Mouse (Mus musculus): ENCODE data around the gene Gm3594.
A peak's percentile ranks its signal among the peaks of the same experiment; 100 is the strongest.
"Not testable (repeated sequence)": the region's sequence is repeated elsewhere in the genome, so short reads cannot be mapped to it uniquely, and the experiment has no call there.

Gm3594 gene

DNA sequence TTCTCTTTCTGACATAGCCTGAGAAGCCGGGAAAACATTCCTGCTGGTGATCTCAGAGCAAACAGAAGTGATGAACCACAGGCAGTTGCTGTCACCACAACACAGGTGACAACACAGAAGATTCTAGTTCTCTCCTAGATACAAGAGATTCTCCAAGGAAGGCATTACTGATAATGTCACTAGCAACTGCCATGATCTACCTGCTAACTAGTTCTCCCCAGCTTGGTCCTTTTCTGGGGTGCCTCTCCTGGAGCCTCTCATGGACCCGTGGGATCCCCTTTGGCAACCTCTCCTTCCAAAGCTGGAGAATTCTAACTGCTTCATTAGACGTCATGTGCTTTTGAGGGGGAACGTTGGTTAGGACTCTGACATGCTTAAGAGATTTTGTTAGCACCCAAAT lies at the start of gene Gm3594:
Gene Gm3594, minus strand, starts transcription at position 101 of the 400 bp plus-strand sequence.
- DNase-seq (ENCODE audit: low spot score in 2 of 2): not testable (repeated sequence)

DNA sequence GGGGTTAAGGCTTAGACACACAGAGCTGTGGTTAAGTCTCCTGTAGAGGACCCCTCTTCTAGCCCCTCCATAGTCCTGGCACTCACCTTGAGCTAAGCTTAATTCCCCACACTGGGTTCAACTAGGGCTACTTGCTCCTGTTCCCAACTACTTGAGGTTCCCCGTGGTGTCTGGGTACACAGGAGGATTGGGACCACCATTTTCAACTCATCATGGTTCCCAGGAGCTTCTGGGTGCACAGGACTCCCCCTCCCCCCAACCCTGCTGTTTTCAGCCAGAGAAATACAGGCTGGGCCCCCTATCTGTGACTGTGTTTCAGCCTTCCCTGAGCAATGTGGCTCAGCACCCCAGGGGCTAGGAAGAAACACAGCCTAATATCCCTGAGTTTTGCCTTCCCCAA lies 41.9 kb upstream of the Gm3594 start:
- not testable (repeated sequence) for DNase-seq (ENCODE audit: low spot score in 2 of 2)

DNA sequence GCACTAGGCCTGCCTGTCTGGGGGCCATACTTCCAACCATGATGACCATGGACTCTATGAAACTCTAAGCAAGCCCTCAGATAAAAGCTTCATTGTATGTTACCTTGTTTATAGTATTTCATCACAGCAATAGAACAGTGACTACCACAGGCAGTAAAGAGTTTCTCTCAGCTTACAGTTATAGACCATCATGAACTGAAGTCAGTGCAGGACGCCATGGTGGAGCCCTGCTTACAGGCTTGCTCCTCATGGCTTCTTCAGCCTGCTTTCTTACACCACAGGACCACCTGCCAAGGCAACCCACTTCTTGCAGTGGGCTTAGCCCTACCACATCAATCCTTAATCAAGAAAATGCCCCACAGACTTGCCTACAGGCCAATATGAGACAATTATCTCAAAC lies 41.1 kb upstream of the Gm3594 start:
- not testable (repeated sequence) for DNase-seq (ENCODE audit: low spot score in 2 of 2)

DNA sequence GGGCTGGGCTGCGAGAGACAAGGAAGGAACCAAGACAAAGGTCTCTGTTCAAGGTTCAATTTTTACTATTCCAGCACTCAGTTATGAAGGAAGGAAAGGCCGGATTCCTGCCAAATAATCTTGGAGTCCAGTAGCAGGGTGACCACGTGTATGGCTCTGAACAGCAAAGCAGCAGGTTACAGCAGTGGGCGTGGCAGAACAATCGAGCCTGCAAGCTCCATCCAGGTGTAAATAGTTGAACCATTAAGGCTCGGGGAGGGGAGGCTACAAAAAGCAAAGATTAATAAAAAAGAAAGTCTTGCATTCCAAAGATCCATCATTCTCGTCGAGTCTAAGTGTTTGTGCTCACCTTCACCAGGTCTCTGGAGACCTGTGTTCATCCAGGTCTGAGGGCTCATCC lies 37.7 kb upstream of the Gm3594 start:
- not testable (repeated sequence) for DNase-seq (ENCODE audit: low spot score in 2 of 2)

DNA sequence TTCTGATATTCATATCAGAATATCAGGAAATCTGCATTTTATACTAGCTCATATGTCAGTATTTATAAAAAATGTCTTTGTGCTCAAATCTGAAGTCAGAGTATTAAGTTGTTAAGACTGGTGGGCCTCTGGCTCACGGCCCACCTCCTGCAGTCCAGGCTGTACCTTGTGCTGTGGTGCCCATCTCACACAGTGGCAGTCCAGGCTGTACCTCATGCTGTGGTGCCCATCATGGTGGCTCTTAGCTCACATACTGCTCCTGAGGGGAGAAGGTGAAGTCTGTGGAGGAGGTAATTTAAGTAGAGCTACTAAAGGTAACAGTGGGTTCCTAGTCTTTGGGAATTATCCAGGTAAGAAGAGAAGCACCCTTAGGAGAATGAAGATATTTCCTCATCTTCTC lies 27.4 kb upstream of the Gm3594 start:
- DNase-seq (ENCODE audit: low spot score in 2 of 2): not testable (repeated sequence)

DNA sequence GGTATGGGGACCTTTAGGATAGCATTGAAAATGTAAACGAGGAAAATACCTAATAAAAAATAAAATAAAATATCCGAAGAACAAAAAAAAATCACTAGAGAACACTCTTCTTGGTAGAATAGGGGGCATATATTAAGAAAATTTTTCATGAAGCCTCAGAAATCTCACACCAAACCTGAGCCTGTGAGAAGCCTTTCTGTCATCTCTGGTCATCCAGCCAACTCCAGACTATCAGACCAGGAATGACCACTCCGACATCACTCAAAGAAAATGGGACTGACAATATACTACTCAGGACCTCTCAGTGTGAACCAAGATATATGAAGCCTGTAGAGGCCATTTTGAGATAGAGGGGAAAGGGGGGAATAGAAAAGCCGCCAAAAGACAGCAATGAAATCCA lies 3.6 kb downstream of the Gm3594 start:
- DNase-seq (ENCODE audit: low spot score in 2 of 2): peak in 1 of 2 experiments; percentile 17

DNA sequence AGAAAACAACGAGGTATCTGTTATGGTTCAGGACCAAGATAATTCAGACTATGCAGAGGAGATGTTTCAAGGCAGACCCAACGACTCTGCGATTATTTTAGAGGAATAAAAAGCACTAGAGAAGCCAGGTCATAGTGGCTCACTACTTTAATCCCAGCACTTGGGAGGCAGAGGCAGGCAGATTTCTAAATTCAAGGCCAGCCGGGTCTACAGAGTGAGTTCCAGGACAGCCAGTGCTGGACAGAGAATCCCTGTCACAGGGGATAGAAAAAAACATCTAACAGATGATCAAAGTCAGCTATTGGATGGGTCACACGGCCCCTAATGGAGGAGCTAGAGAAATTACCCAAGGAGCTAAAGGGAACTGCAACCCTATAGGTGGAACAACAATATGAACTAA lies 4.2 kb downstream of the Gm3594 start:
- peak in 1 of 2 experiments; percentile 20 for DNase-seq (ENCODE audit: low spot score in 2 of 2)

DNA sequence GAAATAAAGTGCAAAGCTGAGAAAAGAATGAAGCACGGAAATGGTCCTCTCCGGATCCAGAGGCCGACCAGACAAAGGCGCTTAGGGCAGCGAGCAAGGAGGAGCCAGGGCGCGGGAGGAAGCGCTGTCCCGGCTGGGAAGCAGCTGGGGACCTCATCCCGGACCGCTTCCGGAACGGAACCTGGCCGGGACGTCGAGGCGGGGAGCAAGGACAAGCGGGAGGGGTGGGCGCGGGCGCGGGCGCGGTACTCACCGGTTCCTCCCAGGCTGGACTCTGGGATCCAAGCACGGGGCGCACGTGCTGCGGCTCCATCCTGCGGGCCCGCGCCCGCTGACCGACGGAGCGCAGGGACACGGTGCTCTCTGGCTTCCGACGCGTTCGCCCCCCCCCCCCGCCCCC lies 17.6 kb downstream of the Gm3594 start:
- DNase-seq (ENCODE audit: low spot score in 2 of 2): peak; percentile 32 to 37

DNA sequence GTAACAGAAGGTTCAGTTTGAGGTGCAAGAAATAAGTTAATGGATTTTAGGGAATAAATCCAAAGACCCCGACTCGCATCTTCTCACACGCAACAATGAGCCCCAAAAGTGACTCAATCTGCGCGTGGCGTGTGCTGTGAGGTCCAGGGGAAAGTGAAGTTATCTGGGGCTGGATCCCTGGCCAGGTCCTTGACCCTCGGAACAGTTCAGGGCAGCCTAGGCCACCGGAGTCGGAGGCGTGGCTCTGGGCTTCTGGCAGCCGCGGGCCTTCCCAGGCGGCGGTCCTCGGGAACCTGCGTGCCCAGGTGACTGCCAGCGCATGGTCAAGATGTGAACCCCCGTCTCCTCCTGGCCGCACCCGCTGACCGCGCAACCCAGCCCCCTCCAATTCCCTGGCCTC lies 18.1 kb downstream of the Gm3594 start:
- DNase-seq (ENCODE audit: low spot score in 2 of 2): peak in 1 of 2 experiments; percentile 15

DNA sequence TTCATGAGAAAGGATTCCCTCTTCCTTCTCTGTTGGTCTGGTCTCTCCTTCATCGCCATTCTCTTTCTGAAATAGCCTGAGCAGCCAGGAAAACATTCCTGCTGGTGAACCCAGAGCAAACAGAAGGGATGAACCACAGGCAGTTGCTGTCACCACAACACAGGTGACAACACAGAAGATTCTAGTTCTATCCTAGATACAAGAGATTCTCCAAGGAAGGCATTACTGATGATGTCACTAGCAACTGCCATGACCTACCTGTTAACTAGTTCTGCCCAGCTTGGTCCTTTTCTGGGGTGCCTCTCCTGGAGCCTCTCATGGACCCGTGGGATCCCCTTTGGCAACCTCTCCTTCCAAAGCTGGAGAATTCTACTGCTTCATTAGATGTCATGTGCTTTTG lies 32.0 kb downstream of the Gm3594 start, which contains the start of gene Gm3591:
Gene Gm3591, minus strand, starts transcription at position 101 of the 400 bp plus-strand sequence.
- DNase-seq (ENCODE audit: low spot score in 2 of 2): not testable (repeated sequence)

DNA sequence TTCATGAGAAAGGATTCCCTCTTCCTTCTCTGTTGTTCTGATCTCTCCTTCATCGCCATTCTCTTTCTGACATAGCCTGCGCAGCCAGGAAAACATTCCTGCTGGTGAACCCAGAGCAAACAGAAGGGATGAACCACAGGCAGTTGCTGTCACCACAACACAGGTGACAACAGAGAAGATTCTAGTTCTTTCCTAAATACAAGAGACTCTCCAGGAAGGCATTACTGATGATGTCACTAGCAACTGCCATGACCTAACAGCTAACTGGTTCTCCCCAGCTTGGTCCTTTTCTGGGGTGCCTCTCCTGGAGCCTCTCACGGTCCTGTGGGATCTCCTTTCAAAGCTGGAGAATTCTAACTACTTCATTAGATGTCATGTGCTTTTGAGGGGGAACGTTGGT lies 54.2 kb downstream of the Gm3594 start, which contains the start of gene Gm16440:
Gene Gm16440, minus strand, starts transcription at position 101 of the 400 bp plus-strand sequence.
- DNase-seq (ENCODE audit: low spot score in 2 of 2): not testable (repeated sequence)
